Comparison of ENCODE assay signal across 11 mouse cellular contexts in genomic region chr8:10910244-10910872, GRCm38 (mm10).
DNase-seq lines count a peak whose midpoint lies in the region; ATAC-seq lines count a peak whose summit lies in the region.
"Had no signal": no experiment of that assay in that cellular context is flagged by ENCODE, and none has a peak within 500 bp of the region (broad histone marks: within the 10 kb centered on the region; RNA-seq: fewer than 3 reads in every experiment).

No protein-coding gene starts in this region.

- peak overlapping the region; percentile 71 for H3K27ac ChIP-seq in lung, embryonic 16.5 days (ENCODE audit: low read length)

- no peaks in the 10 kb centered on the region for H3K9me3 ChIP-seq in lung, embryonic 16.5 days (ENCODE audit: control insufficient read depth, low read length)

- H3K4me2 ChIP-seq in lung, embryonic 16.5 days (ENCODE audit: low read depth, low read length) = no peak overlapping the region

- no peaks in the 10 kb centered on the region for H3K36me3 ChIP-seq in lung, embryonic 16.5 days (ENCODE audit: control insufficient read depth, insufficient read depth, low read length)

- H3K27me3 ChIP-seq in lung, embryonic 16.5 days (ENCODE audit: control insufficient read depth, insufficient read depth, low read depth, low read length) = peaks cover 7% of the 10 kb centered on the region; the same call in 1 of the 2 replicates

- peak; percentile 60 to 81 for ATAC-seq in hematopoietic stem cell, adult 5-6 weeks (replicated peaks in 1 of 2; ENCODE audit: insufficient read depth in 1 of 2, low FRiP score in 2 of 2, low TSS enrichment in 1 of 2, low read depth in 1 of 2, poor library complexity in 2 of 2, severe bottlenecking in 2 of 2)
- peak; percentile 83 for ATAC-seq in lung, embryonic 16.5 days (ENCODE audit: low read depth)

- H3K4me1 ChIP-seq in lung, embryonic 16.5 days (replicated peaks; ENCODE audit: control insufficient read depth, insufficient read depth, low read length) = peaks cover 16% of the 10 kb centered on the region

- H3K9ac ChIP-seq in lung, embryonic 16.5 days (ENCODE audit: low read length) = no peak overlapping the region

- peak; percentile 38 to 67 for DNase-seq in adrenal gland, adult (ENCODE audit: inconsistent age in 2 of 2, low spot score in 1 of 2)
- no peak for DNase-seq in adrenal gland, adult 18-20 months (ENCODE audit: low spot score in 2 of 2)
- peak; percentile 51 for DNase-seq in NIH3T3 (ENCODE audit: low read depth)
- no peak for DNase-seq in urinary bladder, postnatal 14 days (ENCODE audit: low spot score)
- no peak for DNase-seq in left cerebral cortex, adult 8-10 months (ENCODE audit: low spot score in 2 of 2)
- no peak for DNase-seq in right cerebral cortex, postnatal 36 days (ENCODE audit: low spot score in 2 of 2)
- DNase-seq: B cell, adult 2 months; layer of hippocampus, adult 9-11 months; right cerebral cortex, postnatal 25 days had no signal

- WGBS in lung, embryonic 16.5 days = 13% methylated on average over 6 of the region's 6 CpGs

- no peak overlapping the region for H3K4me3 ChIP-seq in lung, embryonic 16.5 days (ENCODE audit: low read length)

Comparison
In these comparisons a context has a peak if more than half of its experiments do, and no peak if none do; other contexts are left out.
1. DNase-seq: peak in adrenal gland, adult (2 of 2) and NIH3T3 (single experiment); none in adrenal gland, adult 18-20 months (0 of 2), urinary bladder, postnatal 14 days (single experiment), left cerebral cortex, adult 8-10 months (0 of 2) and right cerebral cortex, postnatal 36 days (0 of 2).